Mouse (Mus musculus): Measurements from ENCODE around the gene Cblc. TPM values are rescaled to one million over a fixed set of nuclear protein-coding genes. Genes with fewer than 3 reads are reported as not detected.

Cblc gene
- polyA plus RNA-seq, 1 experiment from 2014 or later, result not detected

GRCm38 (mm10) chr7:19829694-19830093, 33.1 kb upstream of the Cblc start:
- no peak for ATAC-seq (replicated peaks)
- WGBS, result 86% methylated on average over 3 of the region's 3 CpGs
- Histone ChIP-seq H3K27me3 (peaks cover 6% of the 10 kb centered on the region; the same call in 1 of the 2 replicates), H3K4me2 (replicated peaks) (no peak overlapping the region), H3K4me1 (no peaks in the 10 kb centered on the region), H3K9me3 (no peaks in the 10 kb centered on the region), H3K27ac (replicated peaks) (no peak overlapping the region), H3K9ac (replicated peaks) (no peak overlapping the region), H3K36me3 (no peaks in the 10 kb centered on the region), H3K4me3 (no peak overlapping the region)

- 60% methylated on average over 6 of the region's 6 CpGs for WGBS
- Histone ChIP-seq H3K27me3 (peaks cover 34% of the 10 kb centered on the region), H3K4me2 (replicated peaks) (no peak overlapping the region), H3K9ac (replicated peaks) (no peak overlapping the region), H3K36me3 (no peaks in the 10 kb centered on the region), H3K4me1 (peaks cover 5% of the 10 kb centered on the region), H3K4me3 (no peak overlapping the region), H3K9me3 (no peaks in the 10 kb centered on the region), H3K27ac (replicated peaks) (no peak overlapping the region)
- no peak for ATAC-seq (replicated peaks)
These were observed 30.1 kb upstream of the Cblc start for GRCm38 (mm10) chr7:19826756-19827155.

GRCm38 (mm10) chr7:19824182-19824973, 27.8 kb upstream of the Cblc start:
- Histone ChIP-seq H3K36me3 (no peaks in the 10 kb centered on the region), H3K4me2 (replicated peaks) (no peak overlapping the region), H3K4me1 (peaks cover 5% of the 10 kb centered on the region), H3K9ac (replicated peaks) (no peak overlapping the region), H3K4me3 (no peak overlapping the region), H3K27me3 (peaks cover 43% of the 10 kb centered on the region), H3K9me3 (0 out of 2 replicates have a peak, but pooled peaks cover 3% of the 10 kb centered on the region), H3K27ac (replicated peaks) (no peak overlapping the region)
- 26% methylated on average over 26 of the region's 26 CpGs for WGBS
- ATAC-seq (replicated peaks), result no peak; the same call in 1 of the 2 replicates

DNA sequence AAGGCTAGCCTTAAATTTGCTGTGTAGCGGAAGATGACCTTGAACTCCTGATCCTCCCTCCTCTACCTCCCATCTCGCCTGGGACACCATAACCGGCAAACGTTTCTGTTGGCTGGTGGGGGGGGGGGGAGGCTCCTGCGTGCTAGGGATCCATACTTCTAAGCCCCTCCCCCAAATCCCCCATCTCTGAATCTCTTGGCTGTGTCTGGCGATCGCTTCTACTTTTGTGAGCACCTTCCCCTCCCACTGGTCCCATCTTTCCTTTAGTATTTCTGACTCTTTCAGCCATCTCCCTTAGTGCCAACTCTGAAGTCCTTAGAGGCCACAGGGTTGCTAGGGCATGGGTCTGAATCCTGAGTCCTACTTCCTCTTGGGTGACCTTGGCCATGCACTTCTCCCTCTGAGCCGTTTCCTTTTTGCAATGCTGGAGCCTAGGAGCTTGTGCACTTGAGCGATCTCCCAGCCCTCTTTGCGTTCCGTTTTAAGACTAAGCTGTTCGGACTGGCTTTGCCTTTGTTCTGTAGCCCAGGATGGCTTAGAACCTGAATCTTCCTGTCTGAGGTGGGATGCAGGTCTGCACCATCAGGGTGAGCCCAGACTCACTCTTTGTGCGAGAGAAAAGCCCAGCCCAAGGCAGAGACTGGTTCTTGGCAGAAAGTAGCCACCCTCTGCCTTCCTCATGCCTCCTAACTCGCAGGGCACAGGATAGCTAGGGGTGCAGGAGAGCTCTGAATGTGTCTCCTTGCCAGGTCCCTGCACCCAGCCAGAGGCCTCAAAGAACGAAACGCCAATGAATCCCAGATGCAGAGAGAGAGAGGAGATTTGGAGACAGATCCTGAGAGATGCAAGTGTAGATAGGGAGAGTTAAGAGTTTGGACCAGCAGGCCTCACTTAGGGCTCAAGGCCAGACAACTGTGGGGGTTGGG, 26.9 kb upstream of the Cblc start:
- Histone ChIP-seq H3K9me3 (0 out of 2 replicates have a peak, but pooled peaks cover 3% of the 10 kb centered on the region), H3K27me3 (peaks cover 43% of the 10 kb centered on the region), H3K4me3 (no peak overlapping the region), H3K27ac (replicated peaks) (no peak overlapping the region), H3K4me2 (replicated peaks) (no peak overlapping the region), H3K4me1 (peaks cover 5% of the 10 kb centered on the region), H3K9ac (replicated peaks) (no peak overlapping the region), H3K36me3 (no peaks in the 10 kb centered on the region)
- 25% methylated on average over 16 of the region's 16 CpGs for WGBS
- ATAC-seq (replicated peaks), result no peak

DNA sequence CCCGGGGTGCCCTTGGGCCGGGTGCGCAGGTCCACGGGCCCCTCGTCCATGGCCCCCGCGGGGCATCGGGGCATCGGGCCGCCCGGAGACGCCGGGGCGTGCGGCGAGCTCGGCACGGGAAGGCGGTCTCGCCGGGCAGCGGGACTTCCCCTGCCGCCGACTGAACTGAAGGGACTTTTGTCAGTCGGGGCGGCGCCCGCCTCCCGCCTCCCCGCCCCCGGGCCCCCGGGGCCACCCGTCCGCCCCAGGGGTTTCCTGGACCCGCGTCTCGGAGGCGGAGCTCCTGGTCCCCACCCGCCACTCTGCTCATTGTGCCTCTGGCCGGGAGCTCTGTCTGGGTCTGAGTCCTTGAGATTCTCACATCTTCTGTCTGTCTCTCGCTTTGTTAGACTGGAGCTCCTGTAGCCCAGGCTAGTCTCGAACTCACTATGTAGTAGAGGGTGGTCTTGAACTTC, 26.0 kb upstream of the Cblc start, which contains the start of gene Bcl3:
Gene Bcl3, minus strand, starts transcription at position 167 of the 455 bp plus-strand sequence.
- Histone ChIP-seq H3K4me1 (peaks cover 6% of the 10 kb centered on the region), H3K27me3 (peaks cover 50% of the 10 kb centered on the region), H3K36me3 (no peaks in the 10 kb centered on the region), H3K4me2 (replicated peaks) (peak within 1 kb of the TSS; percentile 39), H3K9me3 (0 out of 2 replicates have a peak, but pooled peaks cover 3% of the 10 kb centered on the region), H3K27ac (replicated peaks) (no peak within 1 kb of the TSS), H3K9ac (replicated peaks) (no peak within 1 kb of the TSS), H3K4me3 (peak within 1 kb of the TSS; percentile 28)
- 1% methylated on average over 42 of the region's 42 CpGs for WGBS
- ATAC-seq (replicated peaks), result no peak

- Histone ChIP-seq H3K9me3 (0 out of 2 replicates have a peak, but pooled peaks cover 3% of the 10 kb centered on the region), H3K9ac (replicated peaks) (no peak overlapping the region), H3K4me3 (peak overlapping the region; percentile 28), H3K27ac (replicated peaks) (no peak overlapping the region), H3K4me2 (replicated peaks) (peak overlapping the region; percentile 39), H3K27me3 (peaks cover 54% of the 10 kb centered on the region), H3K4me1 (peaks cover 11% of the 10 kb centered on the region), H3K36me3 (no peaks in the 10 kb centered on the region)
- no peak for ATAC-seq (replicated peaks)
- WGBS, result 6% methylated on average over 20 of the region's 20 CpGs
These were observed 25.6 kb upstream of the Cblc start for GRCm38 (mm10) chr7:19822193-19822592.

- peaks cover 16% of the 10 kb centered on the region for H3K4me1 ChIP-seq
- H3K4me2 ChIP-seq (replicated peaks), result no peak overlapping the region
- no peaks in the 10 kb centered on the region for H3K36me3 ChIP-seq
- 66% methylated on average over 7 of the region's 7 CpGs for WGBS
- H3K9me3 ChIP-seq, result 0 out of 2 replicates have a peak, but pooled peaks cover 3% of the 10 kb centered on the region
- peaks cover 59% of the 10 kb centered on the region for H3K27me3 ChIP-seq
- H3K27ac ChIP-seq (replicated peaks), result no peak overlapping the region
- no peak overlapping the region for H3K4me3 ChIP-seq
- ATAC-seq (replicated peaks), result no peak
- H3K9ac ChIP-seq (replicated peaks), result no peak overlapping the region
These were observed 25.0 kb upstream of the Cblc start for GRCm38 (mm10) chr7:19821633-19822032.

- ATAC-seq (replicated peaks), result no peak
- H3K4me1 ChIP-seq, result peaks cover 21% of the 10 kb centered on the region
- H3K4me2 ChIP-seq (replicated peaks), result no peak overlapping the region
- H3K9me3 ChIP-seq, result 0 out of 2 replicates have a peak, but pooled peaks cover 3% of the 10 kb centered on the region
- 73% methylated on average over 3 of the region's 3 CpGs for WGBS
- no peak overlapping the region for H3K4me3 ChIP-seq
- no peak overlapping the region for H3K27ac ChIP-seq (replicated peaks)
- no peak overlapping the region for H3K9ac ChIP-seq (replicated peaks)
- no peaks in the 10 kb centered on the region for H3K36me3 ChIP-seq
- H3K27me3 ChIP-seq, result peaks cover 61% of the 10 kb centered on the region
These were observed 23.9 kb upstream of the Cblc start for GRCm38 (mm10) chr7:19820347-19821048.

DNA sequence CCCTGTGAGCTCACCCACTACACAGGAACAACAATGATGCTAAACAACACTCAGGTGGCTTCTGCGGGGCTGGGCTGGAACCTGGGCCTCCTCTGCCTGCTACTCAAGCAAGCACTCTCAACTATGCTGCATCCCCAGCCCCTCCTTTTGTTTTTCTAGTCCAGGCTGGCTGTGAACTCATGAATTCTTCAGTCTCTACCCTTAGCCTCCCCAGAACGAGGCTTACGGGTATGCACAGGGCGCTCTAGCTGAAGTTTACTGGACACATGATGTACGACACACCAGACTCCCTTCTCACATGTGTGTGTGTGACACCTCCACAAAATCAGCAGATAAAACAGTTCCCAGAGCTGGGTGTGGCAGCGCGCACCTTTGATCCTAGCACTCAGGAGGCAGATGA, 22.3 kb upstream of the Cblc start:
- H3K9ac ChIP-seq (replicated peaks), result no peak overlapping the region
- H3K4me1 ChIP-seq, result peaks cover 21% of the 10 kb centered on the region
- H3K36me3 ChIP-seq, result no peaks in the 10 kb centered on the region
- 86% methylated on average over 7 of the region's 7 CpGs for WGBS
- H3K27me3 ChIP-seq, result peaks cover 49% of the 10 kb centered on the region
- no peak for ATAC-seq (replicated peaks)
- H3K9me3 ChIP-seq, result 0 out of 2 replicates have a peak, but pooled peaks cover 3% of the 10 kb centered on the region
- H3K27ac ChIP-seq (replicated peaks), result no peak overlapping the region
- H3K4me2 ChIP-seq (replicated peaks), result no peak overlapping the region
- H3K4me3 ChIP-seq, result no peak overlapping the region

DNA sequence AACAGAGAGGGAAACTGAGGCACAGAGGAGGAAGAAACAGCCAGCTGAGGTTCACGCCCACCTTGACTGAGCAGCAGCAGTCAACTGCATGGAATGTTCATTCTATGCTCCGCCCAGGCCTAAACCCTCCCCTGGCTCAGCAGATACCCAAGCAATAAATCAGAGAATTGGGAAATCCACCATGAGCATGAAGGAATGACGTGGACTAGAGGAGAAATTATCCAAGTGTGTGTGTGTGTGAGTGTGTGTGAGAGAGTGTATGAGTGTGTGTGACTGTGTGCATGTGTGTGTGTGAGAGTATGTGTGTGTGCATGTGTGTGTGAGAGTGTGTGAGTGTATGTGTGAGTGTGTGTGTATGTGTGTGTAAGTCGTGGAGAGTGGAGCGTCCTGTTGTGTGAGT, 21.8 kb upstream of the Cblc start:
- no peak for ATAC-seq (replicated peaks)
- Histone ChIP-seq H3K4me2 (replicated peaks) (no peak overlapping the region), H3K4me1 (peaks cover 21% of the 10 kb centered on the region), H3K27me3 (peaks cover 44% of the 10 kb centered on the region), H3K27ac (replicated peaks) (no peak overlapping the region), H3K36me3 (no peaks in the 10 kb centered on the region), H3K9me3 (0 out of 2 replicates have a peak, but pooled peaks cover 3% of the 10 kb centered on the region), H3K4me3 (no peak overlapping the region), H3K9ac (replicated peaks) (no peak overlapping the region)
- 86% methylated on average over 5 of the region's 5 CpGs for WGBS

DNA sequence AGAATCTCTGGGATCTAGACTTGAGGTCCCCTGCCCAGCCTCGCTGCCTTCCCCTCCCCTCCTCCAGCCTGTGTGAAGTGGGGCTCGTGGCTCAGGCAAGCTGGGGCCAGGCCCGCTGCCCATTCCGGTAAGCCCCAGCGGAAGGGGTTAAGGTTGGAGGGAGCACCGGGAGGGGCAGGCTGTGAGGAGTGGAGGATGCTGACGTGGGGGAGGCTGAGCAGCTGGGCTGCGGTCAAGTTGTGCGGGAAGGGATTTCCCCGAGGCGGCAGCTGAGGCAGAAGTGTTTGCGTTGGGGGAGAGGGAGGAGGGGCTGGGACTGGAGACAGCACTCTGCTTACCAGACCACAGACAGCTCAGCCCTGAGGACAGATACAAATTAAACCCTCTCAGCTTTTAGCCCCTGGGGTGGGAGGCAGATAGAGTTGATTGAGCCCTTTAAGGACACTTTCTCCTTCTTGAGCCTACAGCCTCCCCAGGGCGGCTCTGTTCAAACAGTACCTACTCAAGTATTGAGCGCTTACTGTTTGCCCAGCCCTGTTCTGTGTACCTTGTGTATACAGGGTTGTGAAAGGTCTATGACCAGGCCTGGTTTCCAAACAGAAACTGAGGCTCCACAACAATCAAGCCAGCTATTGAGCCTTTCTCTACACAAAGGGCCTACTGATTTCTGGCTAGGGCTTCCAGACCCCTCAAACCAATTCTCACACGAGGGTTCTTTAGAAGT, 20.9 kb upstream of the Cblc start:
- 6% methylated on average over 15 of the region's 15 CpGs for WGBS
- peak; percentile 24; the same call in 1 of the 2 replicates for ATAC-seq (replicated peaks)
- Histone ChIP-seq H3K27me3 (peaks cover 35% of the 10 kb centered on the region), H3K36me3 (no peaks in the 10 kb centered on the region), H3K4me2 (replicated peaks) (peak overlapping the region; percentile 27), H3K9me3 (0 out of 2 replicates have a peak, but pooled peaks cover 3% of the 10 kb centered on the region), H3K4me3 (0 out of 2 replicates have a peak overlapping the region, but pooled peaks have one; percentile 11), H3K4me1 (peaks cover 19% of the 10 kb centered on the region), H3K27ac (replicated peaks) (no peak overlapping the region), H3K9ac (replicated peaks) (no peak overlapping the region)
